Mouse (Mus musculus): ENCODE measurements around the gene Krt33b. TPM values are rescaled to one million over a fixed set of nuclear protein-coding genes. Genes with fewer than 3 reads are reported as not detected.

The Krt33b gene
- polyA plus RNA-seq (2016; fragmentation: Nextera tagmentation; extraction: Ambion mirVana): not detected in 2 replicates

DNA sequence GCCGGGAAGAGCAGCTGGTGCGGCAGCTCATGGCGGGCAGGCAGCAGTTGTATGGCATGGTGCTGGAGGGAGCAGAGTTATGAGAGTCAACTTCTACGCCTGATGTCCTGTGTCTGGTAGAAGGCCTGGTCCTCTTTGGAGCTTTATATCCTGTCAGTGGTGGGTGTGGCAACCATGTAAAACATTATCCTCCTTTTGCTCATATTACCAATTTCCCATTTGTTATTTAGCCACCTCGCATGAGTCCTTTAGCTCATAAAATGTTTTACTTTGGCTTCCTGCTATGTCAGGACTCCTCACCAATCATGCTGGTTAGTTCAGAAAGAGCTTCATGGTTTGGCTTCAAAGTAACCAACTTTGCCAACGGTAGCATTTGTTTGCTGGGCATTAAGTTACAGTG is at the start of gene Krt33b:
Gene Krt33b, minus strand, starts transcription at position 101 of the 400 bp plus-strand sequence.
- Histone ChIP-seq H3K4me1 (no peaks in the 10 kb centered on the region), H3K27ac (replicated peaks) (no peak within 1 kb of the TSS), H3K4me3 (no peak within 1 kb of the TSS), H3K27me3 (replicated peaks; ENCODE audit: low read depth, poor library complexity, severe bottlenecking) (no peaks in the 10 kb centered on the region), H3K9me3 (no peaks in the 10 kb centered on the region), H3K36me3 (replicated peaks) (no peaks in the 10 kb centered on the region)
- no peak for DNase-seq (ENCODE audit: low spot score)
- 92% methylated on average over 6 of the region's 6 CpGs for WGBS

DNA sequence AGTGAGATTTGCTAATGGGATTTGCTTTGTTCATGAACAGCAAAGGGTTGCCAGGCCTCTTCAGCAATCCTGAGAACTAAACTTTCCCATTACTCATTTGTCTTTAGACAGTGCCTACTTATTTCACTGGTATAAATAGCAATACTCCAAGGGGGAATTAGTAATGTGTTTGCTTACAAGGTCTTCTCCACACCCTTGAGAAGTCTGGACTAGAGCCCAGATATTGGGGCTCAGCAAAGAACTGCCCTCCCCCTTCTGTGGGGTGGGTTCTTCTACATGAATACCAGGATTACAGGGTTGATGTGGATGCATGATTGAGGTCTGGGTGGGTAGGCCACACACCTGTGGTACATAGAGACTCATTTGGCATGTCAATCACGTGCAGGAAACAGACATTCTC is 44.2 kb upstream of the Krt33b start:
- no peaks in the 10 kb centered on the region for H3K27me3 ChIP-seq (replicated peaks; ENCODE audit: low read depth, poor library complexity, severe bottlenecking)
- no peak overlapping the region for H3K27ac ChIP-seq (replicated peaks)
- no peaks in the 10 kb centered on the region for H3K9me3 ChIP-seq
- 64% methylated on average over 1 of the region's 1 CpGs for WGBS
- H3K4me3 ChIP-seq: no peak overlapping the region
- no peak for DNase-seq (ENCODE audit: low spot score)
- H3K36me3 ChIP-seq (replicated peaks): no peaks in the 10 kb centered on the region
- H3K4me1 ChIP-seq: no peaks in the 10 kb centered on the region

DNA sequence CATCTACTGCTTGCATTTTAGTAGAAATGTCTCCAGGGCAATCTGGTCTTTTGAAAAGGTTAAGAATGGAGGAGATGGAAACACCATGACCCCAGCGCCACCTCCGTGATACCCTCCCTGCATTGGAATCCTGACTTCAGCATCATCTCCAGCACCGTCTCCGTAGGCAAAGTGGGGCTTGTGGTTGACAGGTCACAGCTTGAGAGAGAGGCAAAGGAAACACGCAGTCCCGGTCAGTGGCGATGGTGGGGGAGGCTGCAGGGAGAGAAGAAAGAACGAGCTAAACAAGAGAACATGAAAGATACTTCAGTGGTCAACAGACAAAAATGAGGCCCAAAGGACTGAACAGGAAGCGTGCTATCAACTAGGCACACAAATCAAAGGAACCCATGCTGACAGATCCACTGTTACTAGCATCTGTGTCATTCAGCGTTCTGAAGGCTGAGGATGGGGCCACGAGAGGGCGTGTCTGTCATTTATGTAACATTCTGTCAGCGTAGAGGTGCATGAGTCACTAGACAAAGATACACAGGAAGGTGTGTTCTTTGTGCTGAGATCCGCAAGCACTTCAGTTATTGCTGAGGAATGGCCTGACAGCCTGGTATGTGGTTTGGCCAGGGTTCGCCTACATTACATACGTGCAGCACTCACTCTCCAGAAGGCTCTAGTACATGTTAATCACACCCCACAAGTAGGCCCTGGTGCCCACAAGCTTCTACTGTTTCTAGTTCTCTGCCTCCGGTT is 37.8 kb upstream of the Krt33b start:
- no peaks in the 10 kb centered on the region for H3K4me1 ChIP-seq
- DNase-seq (ENCODE audit: low spot score): no peak
- H3K27ac ChIP-seq (replicated peaks): no peak overlapping the region
- no peaks in the 10 kb centered on the region for H3K9me3 ChIP-seq
- H3K4me3 ChIP-seq: no peak overlapping the region
- 84% methylated on average over 17 of the region's 17 CpGs for WGBS
- H3K27me3 ChIP-seq (replicated peaks; ENCODE audit: low read depth, poor library complexity, severe bottlenecking): no peaks in the 10 kb centered on the region
- no peaks in the 10 kb centered on the region for H3K36me3 ChIP-seq (replicated peaks)

DNA sequence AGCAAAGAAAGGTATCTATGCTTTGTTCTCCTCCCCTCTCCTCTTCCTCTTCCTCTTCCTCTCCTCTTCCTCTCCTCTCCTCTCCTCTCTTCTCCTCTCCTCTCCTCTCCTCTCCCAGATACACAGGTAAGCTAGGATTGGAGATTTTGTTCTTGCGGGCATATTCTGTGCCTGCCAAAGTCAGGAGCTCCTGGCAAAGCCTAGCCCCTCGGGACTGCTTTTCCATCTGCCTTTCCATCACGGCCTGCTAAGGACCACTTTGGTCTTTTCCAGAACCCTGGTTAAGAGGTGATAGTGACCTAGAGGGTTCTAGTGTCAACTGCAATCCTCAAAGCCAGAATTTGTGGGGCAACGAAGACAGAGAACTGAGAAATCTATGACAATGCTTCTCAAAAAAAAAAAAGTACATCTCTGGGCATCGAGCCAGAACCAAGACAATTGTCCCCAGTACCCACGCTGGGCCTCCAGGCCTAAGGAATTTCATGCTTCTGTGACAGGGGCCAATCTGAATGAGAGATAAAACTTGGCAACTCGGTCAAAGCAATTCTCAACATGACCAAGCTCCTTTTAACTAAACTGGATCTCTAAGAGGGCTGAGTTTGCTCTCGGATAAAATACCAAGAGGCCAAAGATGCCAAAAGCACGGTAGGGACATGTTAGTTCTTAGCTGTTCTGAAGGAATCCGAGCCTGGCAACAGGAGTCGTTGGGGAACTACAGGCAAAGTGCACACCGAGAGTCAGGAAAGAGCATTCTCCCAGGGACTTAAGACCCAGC is 36.8 kb upstream of the Krt33b start:
- WGBS: 85% methylated on average over 12 of the region's 12 CpGs
- no peaks in the 10 kb centered on the region for H3K27me3 ChIP-seq (replicated peaks; ENCODE audit: low read depth, poor library complexity, severe bottlenecking)
- H3K27ac ChIP-seq (replicated peaks): no peak overlapping the region
- no peaks in the 10 kb centered on the region for H3K4me1 ChIP-seq
- no peak overlapping the region for H3K4me3 ChIP-seq
- no peaks in the 10 kb centered on the region for H3K9me3 ChIP-seq
- no peaks in the 10 kb centered on the region for H3K36me3 ChIP-seq (replicated peaks)
- no peak for DNase-seq (ENCODE audit: low spot score)

DNA sequence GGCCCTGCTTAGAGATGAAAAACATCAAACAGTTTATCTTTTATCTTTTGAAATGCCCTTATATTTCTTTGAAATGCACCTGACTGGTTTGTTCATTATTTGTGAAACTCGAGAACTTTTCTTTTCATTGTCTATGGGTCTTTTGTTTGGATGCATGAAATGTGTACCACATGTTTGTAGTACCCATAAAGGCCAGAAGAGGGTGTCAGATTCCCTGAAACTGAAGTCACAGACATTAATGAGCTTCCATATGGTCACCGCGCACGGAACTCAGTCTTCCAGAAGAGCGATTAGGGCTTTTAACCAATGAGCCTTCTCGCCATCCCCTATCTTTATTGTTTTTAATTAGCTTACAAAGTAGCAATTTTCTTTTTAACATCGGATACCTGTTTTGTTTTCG is 29.2 kb upstream of the Krt33b start:
- no peaks in the 10 kb centered on the region for H3K9me3 ChIP-seq
- H3K36me3 ChIP-seq (replicated peaks): no peaks in the 10 kb centered on the region
- no peaks in the 10 kb centered on the region for H3K27me3 ChIP-seq (replicated peaks; ENCODE audit: low read depth, poor library complexity, severe bottlenecking)
- no peak overlapping the region for H3K4me3 ChIP-seq
- no peak overlapping the region for H3K27ac ChIP-seq (replicated peaks)
- H3K4me1 ChIP-seq: no peaks in the 10 kb centered on the region
- DNase-seq (ENCODE audit: low spot score): no peak
- WGBS: 74% methylated on average over 8 of the region's 8 CpGs

DNA sequence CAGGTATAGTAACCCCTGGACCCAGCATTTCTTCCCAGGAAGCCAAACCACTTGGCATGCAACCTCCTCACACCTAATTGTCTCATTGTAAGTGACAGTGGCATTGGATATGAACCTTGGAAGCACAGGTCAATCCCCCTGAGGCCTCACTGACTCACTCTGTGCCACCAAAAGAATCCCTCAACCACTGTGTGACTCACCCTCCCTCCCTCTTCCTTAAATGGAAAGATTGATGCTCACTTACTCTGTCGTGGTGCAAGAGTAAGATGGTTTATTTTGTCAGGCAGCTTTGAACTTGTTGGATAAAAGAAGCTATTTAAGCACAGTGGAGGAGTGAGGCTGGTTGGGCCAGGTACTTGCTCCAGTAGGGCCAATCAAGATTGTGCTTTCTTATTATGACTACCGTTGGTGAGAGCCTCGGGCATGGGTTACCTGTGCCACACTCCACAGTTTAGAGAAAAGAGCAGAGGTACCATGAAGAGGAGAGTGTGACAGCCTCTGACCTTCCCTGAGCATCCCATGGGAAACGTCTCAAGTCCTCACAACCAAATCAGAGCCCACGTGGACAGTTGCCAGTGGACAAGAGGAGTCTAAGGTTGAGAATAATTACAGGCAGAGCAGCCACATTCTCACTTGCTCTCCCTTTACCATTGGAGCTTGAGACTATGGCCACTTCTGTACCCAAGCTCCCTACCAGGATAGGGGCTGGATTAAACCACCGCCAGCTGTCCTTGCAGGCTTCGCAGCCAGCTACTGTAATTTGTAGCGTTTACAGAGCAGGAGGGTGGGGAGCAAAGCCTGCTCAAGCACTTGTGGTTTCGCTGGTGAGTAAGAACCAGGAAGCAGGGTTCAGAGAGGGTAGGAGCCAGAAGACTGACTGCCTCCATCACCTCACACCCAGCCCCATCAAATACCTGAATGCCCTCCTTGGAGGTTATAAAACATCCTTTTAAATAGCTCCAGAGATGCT is 26.3 kb upstream of the Krt33b start:
- 77% methylated on average over 9 of the region's 9 CpGs for WGBS
- no peak overlapping the region for H3K4me3 ChIP-seq
- no peak overlapping the region for H3K27ac ChIP-seq (replicated peaks)
- H3K4me1 ChIP-seq: no peaks in the 10 kb centered on the region
- H3K27me3 ChIP-seq (replicated peaks; ENCODE audit: low read depth, poor library complexity, severe bottlenecking): no peaks in the 10 kb centered on the region
- DNase-seq (ENCODE audit: low spot score): no peak
- no peaks in the 10 kb centered on the region for H3K36me3 ChIP-seq (replicated peaks)
- no peaks in the 10 kb centered on the region for H3K9me3 ChIP-seq

DNA sequence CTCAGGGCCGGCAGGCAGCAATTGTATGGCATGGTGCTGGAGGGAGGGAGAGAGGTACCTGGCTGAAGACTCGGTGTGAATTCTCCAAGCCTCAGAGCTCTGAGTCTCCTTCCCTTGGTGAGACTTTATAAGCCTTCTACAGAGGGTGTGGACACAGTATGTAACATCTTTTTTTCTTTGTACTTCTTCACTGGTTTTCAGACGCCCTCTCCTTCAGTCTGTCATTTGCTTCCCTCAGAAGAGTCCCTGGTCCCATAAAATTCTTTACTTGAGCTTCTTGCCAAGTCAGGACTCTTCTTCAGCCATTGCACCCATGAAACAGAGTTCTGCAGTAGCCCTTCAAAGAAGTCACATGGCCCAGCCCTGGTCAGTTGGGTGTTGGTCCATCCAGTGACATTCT is 20.8 kb upstream of the Krt33b start, which contains the start of gene Krt31:
Gene Krt31, minus strand, starts transcription at position 101 of the 400 bp plus-strand sequence.
- H3K9me3 ChIP-seq: no peaks in the 10 kb centered on the region
- H3K4me3 ChIP-seq: no peak within 1 kb of the TSS
- H3K36me3 ChIP-seq (replicated peaks): no peaks in the 10 kb centered on the region
- H3K27ac ChIP-seq (replicated peaks): no peak within 1 kb of the TSS
- 86% methylated on average over 3 of the region's 3 CpGs for WGBS
- DNase-seq (ENCODE audit: low spot score): no peak
- H3K4me1 ChIP-seq: no peaks in the 10 kb centered on the region
- H3K27me3 ChIP-seq (replicated peaks; ENCODE audit: low read depth, poor library complexity, severe bottlenecking): no peaks in the 10 kb centered on the region

DNA sequence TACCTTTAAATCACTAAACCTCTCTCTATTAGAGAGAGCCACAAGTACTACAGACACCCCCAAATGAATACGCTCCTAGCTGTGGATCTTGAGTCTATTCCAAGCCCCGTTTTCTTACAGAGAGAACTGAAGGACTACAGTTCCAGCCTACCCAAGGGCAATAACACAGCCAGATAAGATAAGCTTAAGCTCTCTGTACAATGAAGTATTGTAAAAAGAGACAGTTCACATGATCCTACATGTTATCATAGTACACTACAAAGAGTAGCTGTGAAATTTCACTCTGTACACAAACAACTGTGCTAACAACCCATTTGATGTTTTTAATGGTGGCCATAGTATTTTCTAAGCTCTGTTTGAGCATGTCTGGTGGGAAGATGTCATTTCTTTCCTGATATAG is 17.5 kb upstream of the Krt33b start:
- Histone ChIP-seq H3K9me3 (no peaks in the 10 kb centered on the region), H3K4me1 (no peaks in the 10 kb centered on the region), H3K4me3 (no peak overlapping the region), H3K36me3 (replicated peaks) (no peaks in the 10 kb centered on the region), H3K27ac (replicated peaks) (no peak overlapping the region), H3K27me3 (replicated peaks; ENCODE audit: low read depth, poor library complexity, severe bottlenecking) (no peaks in the 10 kb centered on the region)
- DNase-seq (ENCODE audit: low spot score): no peak
- WGBS: 91% methylated on average over 2 of the region's 2 CpGs

DNA sequence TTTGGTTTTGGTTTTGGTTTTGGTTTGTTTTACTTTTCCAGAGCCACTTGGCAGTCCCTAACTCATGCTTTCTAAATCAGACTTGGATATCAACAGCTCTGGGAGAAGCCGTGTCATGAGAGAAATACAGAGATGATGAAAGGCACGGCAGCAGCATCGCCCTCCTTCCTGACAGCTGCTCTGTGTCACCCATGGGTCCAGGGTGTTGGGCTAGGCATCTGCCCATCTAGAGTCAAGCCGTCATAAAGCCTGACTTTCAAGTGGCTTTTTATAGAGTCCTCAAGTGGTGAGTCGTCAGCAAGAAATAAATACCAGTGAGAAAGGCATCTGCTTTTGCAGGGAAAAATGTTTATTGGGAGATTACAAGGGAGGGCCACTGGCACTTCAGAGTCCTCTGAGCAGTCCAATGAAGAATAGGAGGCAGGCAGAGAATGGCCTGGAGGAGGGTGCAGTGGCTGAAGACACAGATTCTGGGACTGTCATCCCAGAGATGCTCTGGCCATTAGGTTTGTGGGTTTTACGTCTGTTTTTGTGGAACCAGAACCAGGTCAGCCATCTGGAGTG is 16.7 kb upstream of the Krt33b start:
- Histone ChIP-seq H3K4me3 (no peak overlapping the region), H3K27ac (replicated peaks) (no peak overlapping the region), H3K36me3 (replicated peaks) (no peaks in the 10 kb centered on the region), H3K27me3 (replicated peaks; ENCODE audit: low read depth, poor library complexity, severe bottlenecking) (no peaks in the 10 kb centered on the region), H3K4me1 (no peaks in the 10 kb centered on the region), H3K9me3 (no peaks in the 10 kb centered on the region)
- DNase-seq (ENCODE audit: low spot score): no peak
- 93% methylated on average over 6 of the region's 6 CpGs for WGBS

DNA sequence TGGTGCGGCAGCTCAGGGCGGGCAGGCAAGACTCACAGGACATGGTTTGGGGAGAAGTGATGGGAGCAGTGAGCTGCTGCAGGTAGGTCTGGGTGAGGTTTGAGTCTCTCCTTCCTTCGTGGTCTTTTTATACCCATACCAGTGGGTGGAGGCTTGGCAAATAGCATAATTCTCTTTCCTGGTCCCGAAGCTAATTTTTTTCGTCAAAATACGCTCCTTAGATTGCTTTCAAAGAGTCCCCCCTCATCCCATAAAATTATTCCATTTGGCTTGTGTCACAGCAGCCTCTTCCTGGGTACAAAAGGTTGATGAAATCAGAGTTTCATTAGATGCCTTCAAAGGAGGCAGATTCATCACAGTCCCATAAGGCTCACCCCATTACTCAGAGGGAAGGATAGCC is 11.8 kb upstream of the Krt33b start, which contains the start of gene Krt34:
Gene Krt34, minus strand, starts transcription at position 101 of the 400 bp plus-strand sequence.
- H3K4me3 ChIP-seq: no peak within 1 kb of the TSS
- 89% methylated on average over 6 of the region's 6 CpGs for WGBS
- no peaks in the 10 kb centered on the region for H3K36me3 ChIP-seq (replicated peaks)
- no peaks in the 10 kb centered on the region for H3K4me1 ChIP-seq
- no peak within 1 kb of the TSS for H3K27ac ChIP-seq (replicated peaks)
- no peaks in the 10 kb centered on the region for H3K27me3 ChIP-seq (replicated peaks; ENCODE audit: low read depth, poor library complexity, severe bottlenecking)
- no peaks in the 10 kb centered on the region for H3K9me3 ChIP-seq
- DNase-seq (ENCODE audit: low spot score): no peak

DNA sequence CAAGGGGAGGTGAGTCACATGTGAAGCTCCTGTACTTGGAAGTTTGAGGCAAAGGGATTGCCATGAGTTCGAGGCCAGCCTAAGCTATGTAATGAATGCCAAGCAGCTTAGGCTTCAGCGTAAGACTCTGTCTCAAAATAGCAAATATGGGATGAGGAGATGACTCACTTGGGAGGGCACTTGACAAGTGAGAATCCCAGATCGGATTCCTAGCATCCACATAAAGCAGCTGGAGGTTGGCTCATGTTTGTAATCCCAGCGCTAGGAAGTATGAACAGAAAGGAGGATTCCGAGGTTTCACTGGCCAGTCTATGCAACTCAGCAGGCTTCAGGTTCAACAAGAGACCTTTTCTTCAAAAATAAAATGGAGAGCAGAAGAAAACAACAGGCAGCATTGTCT is 8.2 kb downstream of the Krt33b start:
- Histone ChIP-seq H3K9me3 (no peaks in the 10 kb centered on the region), H3K36me3 (replicated peaks) (no peaks in the 10 kb centered on the region), H3K27me3 (replicated peaks; ENCODE audit: low read depth, poor library complexity, severe bottlenecking) (no peaks in the 10 kb centered on the region), H3K27ac (replicated peaks) (no peak overlapping the region), H3K4me1 (no peaks in the 10 kb centered on the region), H3K4me3 (no peak overlapping the region)
- WGBS: 83% methylated on average over 5 of the region's 5 CpGs
- DNase-seq (ENCODE audit: low spot score): no peak

DNA sequence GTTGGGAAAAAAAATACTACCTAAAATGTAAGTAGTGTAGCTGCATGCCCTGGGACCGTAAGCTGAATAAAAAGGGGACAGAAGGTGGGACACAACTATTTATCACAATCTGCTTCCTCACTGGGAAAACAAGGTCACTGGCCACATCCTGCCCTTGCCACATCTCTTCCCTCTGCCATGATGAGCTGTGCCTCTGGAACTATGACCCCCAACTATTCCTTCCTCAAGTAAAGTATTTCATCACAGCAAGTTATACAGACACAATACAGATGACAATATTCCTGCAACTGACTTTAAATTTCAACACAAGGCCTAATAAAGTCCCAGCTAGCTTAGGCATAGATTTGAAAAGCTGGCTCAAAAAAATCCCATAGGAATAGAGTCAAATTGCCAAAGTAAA is 10.2 kb downstream of the Krt33b start:
- no peaks in the 10 kb centered on the region for H3K9me3 ChIP-seq
- 95% methylated on average over 1 of the region's 1 CpGs for WGBS
- H3K36me3 ChIP-seq (replicated peaks): no peaks in the 10 kb centered on the region
- H3K4me1 ChIP-seq: no peaks in the 10 kb centered on the region
- DNase-seq (ENCODE audit: low spot score): no peak
- no peak overlapping the region for H3K27ac ChIP-seq (replicated peaks)
- H3K4me3 ChIP-seq: no peak overlapping the region
- no peaks in the 10 kb centered on the region for H3K27me3 ChIP-seq (replicated peaks; ENCODE audit: low read depth, poor library complexity, severe bottlenecking)
